Mouse (Mus musculus): ENCODE results near the gene Kcnj9. TPM values are rescaled to one million over a fixed set of nuclear protein-coding genes. Genes with fewer than 3 reads are reported as not detected.

Kcnj9 gene
- polyA plus RNA-seq, 1 experiment = 6.9 TPM

DNA sequence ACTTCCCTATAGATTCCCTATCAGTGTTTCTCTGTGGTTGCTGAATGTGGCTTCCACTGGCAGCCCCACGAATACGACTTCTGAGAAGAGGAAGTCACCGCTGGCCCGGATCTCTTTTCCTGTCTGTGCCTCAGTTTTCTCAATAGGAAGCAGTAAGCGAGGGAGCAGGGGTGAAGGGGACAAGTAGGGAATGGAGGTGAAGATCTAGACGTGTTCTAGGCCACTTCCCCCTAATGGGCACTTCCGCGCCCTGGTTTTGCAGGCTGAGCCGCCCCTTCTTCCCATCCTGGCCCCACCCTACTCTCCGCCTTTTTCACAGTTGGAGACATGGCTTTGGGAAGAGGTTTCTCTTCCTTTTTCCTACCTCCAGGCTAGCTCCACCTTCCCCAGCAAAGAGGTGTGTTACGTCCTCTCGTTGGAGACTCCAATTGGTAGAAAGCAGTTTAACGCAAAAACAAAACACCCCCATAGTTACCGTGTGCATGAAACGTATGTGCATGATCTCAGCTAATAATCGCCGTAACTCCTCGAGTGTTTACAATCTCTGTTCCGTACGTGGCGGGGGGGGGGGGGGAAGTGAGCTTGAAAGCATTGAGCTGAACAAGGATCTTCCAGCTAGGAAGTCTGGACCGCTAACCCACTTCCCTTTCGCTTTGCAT is 17.7 kb downstream of the Kcnj9 start:
- TF ChIP-seq CTCF (IDR thresholded peaks at IDR 0.05; ENCODE audit: borderline replicate concordance, extremely low read depth, insufficient read depth, insufficient read length) = 0 out of 2 replicates have a peak, but pooled peaks have one; percentile 3
- no peak for TF ChIP-seq POLR2A (IDR thresholded peaks at IDR 0.05; ENCODE audit: borderline replicate concordance, extremely low read depth, insufficient read depth, insufficient read length, poor library complexity, severe bottlenecking)
- DNase-seq (ENCODE audit: low read depth) = peak; percentile 78

DNA sequence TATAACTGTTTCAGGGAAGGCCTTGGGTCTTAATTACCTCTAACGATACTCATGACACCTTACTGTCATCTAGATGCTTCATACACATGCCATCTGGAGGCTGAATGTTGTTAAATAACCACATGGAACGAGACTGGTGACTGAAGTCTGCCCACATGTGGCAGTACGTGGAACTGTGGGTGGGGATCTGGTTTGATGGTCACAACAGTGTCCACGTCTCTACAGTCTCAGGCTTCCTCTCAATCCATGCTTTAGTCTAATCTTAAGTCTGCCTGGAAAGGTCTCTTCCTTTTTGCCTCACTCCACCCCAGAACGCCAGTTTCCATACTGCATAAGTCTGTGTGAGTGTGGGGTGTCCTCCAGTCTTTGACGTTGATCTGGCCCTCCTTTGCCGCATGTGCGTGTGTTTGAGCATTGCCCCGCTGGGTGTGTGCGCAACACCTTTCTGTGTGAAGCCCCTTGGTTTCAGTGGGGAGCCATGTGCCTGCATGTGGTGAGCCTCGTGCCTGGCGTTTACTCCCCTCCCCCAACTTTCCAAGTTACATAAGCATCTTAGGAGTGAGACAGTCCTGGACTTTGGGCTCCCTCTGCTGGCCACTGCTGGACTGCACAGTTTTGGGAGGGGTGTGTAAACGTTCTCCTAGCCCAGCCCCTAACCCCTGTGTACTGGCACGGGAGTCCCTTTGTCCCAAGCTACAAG is 19.3 kb downstream of the Kcnj9 start:
- peak; percentile 97 for DNase-seq (ENCODE audit: low read depth)
- TF ChIP-seq CTCF (IDR thresholded peaks at IDR 0.05; ENCODE audit: borderline replicate concordance, extremely low read depth, insufficient read depth, insufficient read length) (peak; percentile 96), POLR2A (IDR thresholded peaks at IDR 0.05; ENCODE audit: borderline replicate concordance, extremely low read depth, insufficient read depth, insufficient read length, poor library complexity, severe bottlenecking) (no peak)

DNA sequence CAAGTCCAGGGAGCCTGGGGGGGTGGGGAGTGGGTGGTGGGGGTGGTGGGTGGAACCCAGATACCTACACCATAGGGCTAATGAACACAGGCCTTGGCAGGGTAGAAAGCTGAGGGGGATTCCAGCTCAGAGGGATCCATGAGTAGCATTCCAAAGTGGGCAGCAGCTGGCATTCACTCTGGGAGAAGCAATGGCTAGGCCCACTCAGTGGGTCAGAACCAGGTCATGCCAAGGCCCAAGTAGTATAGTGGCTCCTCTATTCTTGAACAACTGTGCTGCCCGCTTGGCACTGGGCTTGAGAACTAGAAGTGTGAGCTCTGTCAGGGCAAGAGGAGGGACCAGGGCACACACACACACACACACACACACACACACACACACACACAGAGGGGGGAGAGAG is 20.7 kb downstream of the Kcnj9 start:
- TF ChIP-seq CTCF (IDR thresholded peaks at IDR 0.05; ENCODE audit: borderline replicate concordance, extremely low read depth, insufficient read depth, insufficient read length) (no peak), POLR2A (IDR thresholded peaks at IDR 0.05; ENCODE audit: borderline replicate concordance, extremely low read depth, insufficient read depth, insufficient read length, poor library complexity, severe bottlenecking) (no peak)
- no peak for DNase-seq (ENCODE audit: low read depth)

DNA sequence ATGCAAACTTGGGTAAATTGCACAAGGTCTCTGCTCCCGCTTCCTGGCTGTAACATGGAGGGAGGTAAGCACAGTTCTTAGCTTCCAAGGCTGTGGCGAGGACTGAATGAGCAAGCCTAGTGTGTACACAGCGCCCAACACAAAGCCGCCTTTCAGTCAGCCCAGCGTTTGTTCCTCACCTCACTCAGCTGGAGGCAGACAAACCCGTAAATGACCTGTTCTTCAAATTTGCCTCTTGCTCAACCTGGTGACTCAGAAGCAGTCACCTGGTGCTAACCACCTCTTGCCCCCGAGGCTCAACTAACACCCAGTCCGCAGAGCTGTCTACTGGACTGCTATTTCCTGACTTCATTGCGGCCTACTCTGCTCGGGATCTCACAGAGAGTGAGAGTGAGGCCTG is 21.2 kb downstream of the Kcnj9 start:
- TF ChIP-seq CTCF (IDR thresholded peaks at IDR 0.05; ENCODE audit: borderline replicate concordance, extremely low read depth, insufficient read depth, insufficient read length) = no peak
- no peak for TF ChIP-seq POLR2A (IDR thresholded peaks at IDR 0.05; ENCODE audit: borderline replicate concordance, extremely low read depth, insufficient read depth, insufficient read length, poor library complexity, severe bottlenecking)
- peak; percentile 69 for DNase-seq (ENCODE audit: low read depth)

DNA sequence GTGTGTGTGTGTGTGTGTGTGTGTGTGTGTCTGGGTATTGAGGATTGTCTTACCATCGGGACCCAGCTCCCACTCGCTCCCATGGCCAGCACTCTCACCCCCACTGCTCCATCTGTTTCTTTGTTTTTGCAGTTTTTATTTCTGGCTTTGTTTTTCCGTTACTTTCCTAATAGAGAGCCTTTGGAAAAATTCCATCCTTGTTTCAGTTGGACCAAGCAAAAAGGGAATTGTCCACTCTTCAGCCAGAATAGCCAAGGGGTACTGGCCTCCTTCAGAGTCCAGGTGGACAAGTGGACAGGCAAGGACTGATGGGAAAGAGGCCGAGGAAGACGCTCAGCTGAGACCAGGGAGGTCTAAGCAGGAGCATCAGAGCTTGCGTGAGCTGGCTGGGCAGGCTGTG is 22.2 kb downstream of the Kcnj9 start:
- TF ChIP-seq POLR2A (IDR thresholded peaks at IDR 0.05; ENCODE audit: borderline replicate concordance, extremely low read depth, insufficient read depth, insufficient read length, poor library complexity, severe bottlenecking) (no peak), CTCF (IDR thresholded peaks at IDR 0.05; ENCODE audit: borderline replicate concordance, extremely low read depth, insufficient read depth, insufficient read length) (no peak)
- DNase-seq (ENCODE audit: low read depth) = no peak

DNA sequence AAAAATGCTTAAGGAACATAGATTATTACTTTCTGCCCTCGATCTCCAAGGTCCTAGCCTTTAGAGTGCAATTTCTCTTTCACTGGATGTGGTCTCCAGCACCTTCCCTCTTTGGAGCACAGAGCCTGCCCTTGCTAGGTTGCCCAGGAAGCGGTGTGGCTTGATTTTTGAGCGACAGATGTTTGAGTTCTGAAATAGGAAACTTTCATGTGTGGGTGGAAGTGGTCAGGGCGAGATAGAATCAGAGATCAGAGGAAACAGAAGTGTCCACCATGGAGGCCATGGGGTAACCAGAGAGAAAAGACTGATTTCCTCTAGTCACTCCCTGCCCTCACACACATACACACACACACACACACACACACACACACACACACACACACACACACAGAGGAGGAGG is 22.9 kb downstream of the Kcnj9 start:
- no peak for DNase-seq (ENCODE audit: low read depth)

DNA sequence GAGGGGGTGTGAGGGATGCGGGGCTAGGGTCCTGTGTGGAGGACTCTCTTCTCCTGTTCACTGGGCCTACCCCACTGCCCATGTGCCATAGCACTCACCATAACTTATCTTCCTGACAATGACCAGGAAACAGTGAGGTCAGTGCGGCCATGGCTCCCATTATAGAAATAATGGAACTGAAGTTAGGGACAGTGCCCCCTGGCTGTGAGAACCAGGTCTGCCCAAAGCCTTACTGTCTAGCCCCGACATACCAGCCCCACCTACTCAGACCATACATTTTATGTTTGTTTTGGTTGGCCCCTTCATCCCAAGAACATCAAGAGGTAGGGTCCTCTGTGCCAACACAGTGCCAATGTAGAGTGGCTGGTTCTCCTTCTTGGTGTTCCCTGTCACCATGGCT is 23.5 kb downstream of the Kcnj9 start:
- DNase-seq (ENCODE audit: low read depth) = no peak
- TF ChIP-seq POLR2A (IDR thresholded peaks at IDR 0.05; ENCODE audit: borderline replicate concordance, extremely low read depth, insufficient read depth, insufficient read length, poor library complexity, severe bottlenecking) (no peak), CTCF (IDR thresholded peaks at IDR 0.05; ENCODE audit: borderline replicate concordance, extremely low read depth, insufficient read depth, insufficient read length) (no peak; the same call in 1 of the 2 replicates)

More for the DNA sequence above, 22.9 kb downstream of the Kcnj9 start:
- no peak for TF ChIP-seq POLR2A (IDR thresholded peaks at IDR 0.05; ENCODE audit: borderline replicate concordance, extremely low read depth, insufficient read depth, insufficient read length, poor library complexity, severe bottlenecking)
- TF ChIP-seq CTCF (IDR thresholded peaks at IDR 0.05; ENCODE audit: borderline replicate concordance, extremely low read depth, insufficient read depth, insufficient read length) = no peak

DNA sequence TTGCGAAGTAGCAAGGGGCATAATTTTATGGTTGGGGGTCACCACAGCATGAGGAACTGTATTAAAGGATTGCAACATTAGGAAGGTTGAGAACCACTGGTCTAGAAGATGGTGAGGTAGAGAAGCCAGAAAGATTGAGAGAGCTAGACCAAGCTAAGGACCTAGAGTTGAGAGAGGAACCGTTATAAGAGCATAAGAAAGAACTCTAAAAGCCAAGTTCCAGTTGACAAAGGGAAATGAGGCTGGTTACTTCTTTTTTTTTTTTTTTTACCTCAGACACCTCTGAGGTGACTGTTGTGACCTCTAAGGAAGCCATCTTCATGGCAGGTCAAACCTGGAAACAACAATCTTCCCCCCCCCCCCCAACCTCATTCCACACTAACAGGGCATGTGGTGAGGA is 24.0 kb downstream of the Kcnj9 start:
- no peak for DNase-seq (ENCODE audit: low read depth)
- TF ChIP-seq POLR2A (IDR thresholded peaks at IDR 0.05; ENCODE audit: borderline replicate concordance, extremely low read depth, insufficient read depth, insufficient read length, poor library complexity, severe bottlenecking) (no peak), CTCF (IDR thresholded peaks at IDR 0.05; ENCODE audit: borderline replicate concordance, extremely low read depth, insufficient read depth, insufficient read length) (no peak)

DNA sequence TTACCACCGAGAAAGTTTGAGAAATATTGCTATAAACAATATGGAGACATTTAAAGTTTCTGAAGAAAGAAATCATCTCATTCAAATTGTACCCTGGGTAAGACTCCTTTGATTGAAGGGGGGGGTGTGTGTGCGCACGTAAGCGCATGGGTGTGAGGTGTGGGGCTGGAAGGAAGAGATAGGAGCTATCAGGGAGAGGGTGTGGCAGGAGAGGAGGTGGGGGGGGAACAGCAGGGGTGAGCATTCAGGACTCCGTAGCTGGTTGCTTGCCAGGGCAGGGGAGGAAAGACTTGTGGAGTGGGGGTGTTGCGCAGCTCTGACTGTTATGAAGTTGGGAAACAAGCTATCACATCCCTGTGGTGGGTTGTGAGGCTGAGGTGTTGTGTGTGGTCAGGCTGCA is 24.7 kb downstream of the Kcnj9 start:
- no peak for DNase-seq (ENCODE audit: low read depth)
- TF ChIP-seq POLR2A (IDR thresholded peaks at IDR 0.05; ENCODE audit: borderline replicate concordance, extremely low read depth, insufficient read depth, insufficient read length, poor library complexity, severe bottlenecking) (no peak), CTCF (IDR thresholded peaks at IDR 0.05; ENCODE audit: borderline replicate concordance, extremely low read depth, insufficient read depth, insufficient read length) (no peak)

DNA sequence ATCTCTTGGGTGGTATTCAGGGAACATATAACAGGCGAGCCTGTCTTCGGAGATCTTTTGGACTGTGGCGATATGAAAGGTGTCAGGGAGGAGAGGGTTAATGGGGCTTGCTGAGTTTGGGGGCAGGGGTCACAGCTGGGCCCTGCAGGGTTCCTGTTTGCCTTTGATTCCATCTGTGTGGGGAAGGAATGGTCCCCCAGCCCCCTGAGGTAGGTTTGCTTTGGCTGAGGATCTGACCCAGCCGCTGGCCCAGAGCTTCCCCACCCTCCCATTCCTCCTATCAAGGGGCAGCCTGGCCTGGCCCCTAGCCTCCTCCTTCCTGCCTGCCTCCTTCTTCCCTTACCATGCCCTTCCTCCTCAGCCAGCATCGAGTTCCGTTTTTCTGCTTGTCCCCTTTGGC is 26.3 kb downstream of the Kcnj9 start:
- TF ChIP-seq CTCF (IDR thresholded peaks at IDR 0.05; ENCODE audit: borderline replicate concordance, extremely low read depth, insufficient read depth, insufficient read length) (no peak), POLR2A (IDR thresholded peaks at IDR 0.05; ENCODE audit: borderline replicate concordance, extremely low read depth, insufficient read depth, insufficient read length, poor library complexity, severe bottlenecking) (no peak)
- DNase-seq (ENCODE audit: low read depth) = no peak

DNA sequence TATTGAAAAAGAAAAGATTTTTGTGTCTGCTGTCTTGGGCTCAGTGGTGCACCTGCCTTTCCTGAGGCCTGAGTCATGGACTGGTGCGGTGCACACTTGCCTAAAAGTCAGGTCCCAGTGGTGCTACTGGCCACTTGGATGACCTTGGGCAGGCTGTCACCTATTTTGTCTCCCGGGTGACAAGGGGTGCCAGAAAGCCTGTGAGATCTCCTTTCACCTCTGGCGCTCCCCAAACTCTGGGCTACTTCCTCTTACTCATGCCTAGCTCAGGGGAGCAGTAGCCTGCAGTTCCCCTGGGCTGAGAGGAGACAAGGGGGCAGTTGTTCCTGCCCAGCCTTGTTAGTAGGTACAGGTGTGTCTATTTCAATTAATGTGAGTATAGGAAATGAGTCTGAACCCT is 26.8 kb downstream of the Kcnj9 start:
- no peak for DNase-seq (ENCODE audit: low read depth)
- TF ChIP-seq CTCF (IDR thresholded peaks at IDR 0.05; ENCODE audit: borderline replicate concordance, extremely low read depth, insufficient read depth, insufficient read length) (no peak), POLR2A (IDR thresholded peaks at IDR 0.05; ENCODE audit: borderline replicate concordance, extremely low read depth, insufficient read depth, insufficient read length, poor library complexity, severe bottlenecking) (no peak)

DNA sequence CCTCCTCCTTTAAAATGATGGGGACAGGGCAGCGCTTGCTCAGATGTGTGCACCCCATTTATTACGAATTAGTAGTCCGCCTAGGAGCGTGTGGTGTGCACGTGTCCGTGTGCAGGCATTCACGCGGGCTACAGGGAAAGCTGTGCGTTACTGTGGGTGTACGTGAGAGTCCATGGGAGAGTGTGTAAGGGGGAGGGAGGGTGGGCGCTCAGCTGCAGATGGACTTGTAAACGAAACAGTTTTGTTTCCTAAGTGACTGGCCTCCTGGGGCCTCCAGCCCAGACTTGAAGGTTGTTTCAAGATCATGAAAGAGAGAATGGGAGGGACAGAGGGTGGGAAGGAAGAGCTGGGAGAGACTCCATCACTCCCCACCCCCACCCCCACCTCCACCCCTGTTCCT is 27.9 kb downstream of the Kcnj9 start:
- peak; percentile 73 for DNase-seq (ENCODE audit: low read depth)
- no peak for TF ChIP-seq CTCF (IDR thresholded peaks at IDR 0.05; ENCODE audit: borderline replicate concordance, extremely low read depth, insufficient read depth, insufficient read length)
- TF ChIP-seq POLR2A (IDR thresholded peaks at IDR 0.05; ENCODE audit: borderline replicate concordance, extremely low read depth, insufficient read depth, insufficient read length, poor library complexity, severe bottlenecking) = no peak
